Mouse (Mus musculus): ENCODE data around the gene Rpl24. TPM values are rescaled to one million over a fixed set of nuclear protein-coding genes. Genes with fewer than 3 reads are reported as not detected.

The Rpl24 gene
- 404 and 411 TPM in 2 replicates for polyA plus RNA-seq (2015; fragmentation: Nextera tagmentation; extraction: Ambion mirVana)

- H3K9ac ChIP-seq (ENCODE audit: low read depth, low read length) = peak within 1 kb of the TSS; percentile 89
- H3K4me1 ChIP-seq (ENCODE audit: control insufficient read depth, insufficient read depth, low read depth, low read length) = peaks cover 11% of the 10 kb centered on the region
- H3K9me3 ChIP-seq (ENCODE audit: control insufficient read depth, low read length) = no peaks in the 10 kb centered on the region
- H3K27ac ChIP-seq (ENCODE audit: low read depth, low read length) = peak within 1 kb of the TSS; percentile 84
- no peaks in the 10 kb centered on the region for H3K27me3 ChIP-seq (replicated peaks; ENCODE audit: control insufficient read depth, insufficient read depth, low read length)
- peak within 1 kb of the TSS; percentile 61 for H3K4me3 ChIP-seq (ENCODE audit: low read length)
- ATAC-seq = peak; percentile 95
- peak within 1 kb of the TSS; percentile 66 for H3K4me2 ChIP-seq (ENCODE audit: low read length)
- WGBS = under 1% methylated on average over 42 of the region's 42 CpGs
- peaks cover 12% of the 10 kb centered on the region for H3K36me3 ChIP-seq (ENCODE audit: control insufficient read depth, insufficient read depth, low read length)
Measured at GRCm38 (mm10) chr16:55966212-55966871, at the start of gene Rpl24. Gene Rpl24, plus strand, starts transcription at chr16:55966275.

- H3K4me1 ChIP-seq (ENCODE audit: control insufficient read depth, insufficient read depth, low read depth, low read length) = no peaks in the 10 kb centered on the region
- H3K27ac ChIP-seq (ENCODE audit: low read depth, low read length) = no peak overlapping the region
- H3K4me2 ChIP-seq (ENCODE audit: low read length) = no peak overlapping the region
- peaks cover 16% of the 10 kb centered on the region for H3K36me3 ChIP-seq (ENCODE audit: control insufficient read depth, insufficient read depth, low read length)
- H3K27me3 ChIP-seq (replicated peaks; ENCODE audit: control insufficient read depth, insufficient read depth, low read length) = no peaks in the 10 kb centered on the region
- H3K4me3 ChIP-seq (ENCODE audit: low read length) = no peak overlapping the region
- no peaks in the 10 kb centered on the region for H3K9me3 ChIP-seq (ENCODE audit: control insufficient read depth, low read length)
- no peak for ATAC-seq
- WGBS = 91% methylated on average over 10 of the region's 10 CpGs
- no peak overlapping the region for H3K9ac ChIP-seq (ENCODE audit: low read depth, low read length)
Measured at GRCm38 (mm10) chr16:55922079-55922478, 44.0 kb upstream of the Rpl24 start.

- no peak for ATAC-seq
- H3K36me3 ChIP-seq (ENCODE audit: control insufficient read depth, insufficient read depth, low read length) = peaks cover 9% of the 10 kb centered on the region
Measured at GRCm38 (mm10) chr16:55924010-55924409, 42.1 kb upstream of the Rpl24 start.

GRCm38 (mm10) chr16:55933681-55934343 is 32.3 kb upstream of the Rpl24 start:
- Histone ChIP-seq H3K4me1 (ENCODE audit: control insufficient read depth, insufficient read depth, low read depth, low read length) (no peaks in the 10 kb centered on the region), H3K36me3 (ENCODE audit: control insufficient read depth, insufficient read depth, low read length) (0 out of 2 replicates have a peak, but pooled peaks cover 3% of the 10 kb centered on the region), H3K4me3 (ENCODE audit: low read length) (peak overlapping the region; percentile 75), H3K4me2 (ENCODE audit: low read length) (peak overlapping the region; percentile 83), H3K9ac (ENCODE audit: low read depth, low read length) (peak overlapping the region; percentile 75), H3K27ac (ENCODE audit: low read depth, low read length) (peak overlapping the region; percentile 60), H3K27me3 (replicated peaks; ENCODE audit: control insufficient read depth, insufficient read depth, low read length) (no peaks in the 10 kb centered on the region), H3K9me3 (ENCODE audit: control insufficient read depth, low read length) (no peaks in the 10 kb centered on the region)
- ATAC-seq = peak; percentile 55
- WGBS = under 1% methylated on average over 32 of the region's 32 CpGs

More at GRCm38 (mm10) chr16:55924010-55924409, 42.1 kb upstream of the Rpl24 start:
- H3K27me3 ChIP-seq (replicated peaks; ENCODE audit: control insufficient read depth, insufficient read depth, low read length) = no peaks in the 10 kb centered on the region
- no peak overlapping the region for H3K27ac ChIP-seq (ENCODE audit: low read depth, low read length)
- H3K4me3 ChIP-seq (ENCODE audit: low read length) = no peak overlapping the region
- H3K4me2 ChIP-seq (ENCODE audit: low read length) = no peak overlapping the region
- H3K9me3 ChIP-seq (ENCODE audit: control insufficient read depth, low read length) = no peaks in the 10 kb centered on the region
- H3K4me1 ChIP-seq (ENCODE audit: control insufficient read depth, insufficient read depth, low read depth, low read length) = no peaks in the 10 kb centered on the region
- 92% methylated on average over 4 of the region's 4 CpGs for WGBS
- no peak overlapping the region for H3K9ac ChIP-seq (ENCODE audit: low read depth, low read length)

GRCm38 (mm10) chr16:55934453-55935037 is 31.5 kb upstream of the Rpl24 start, which contains the start of gene Cep97:
Gene Cep97, minus strand, starts transcription at chr16:55934855.
- peak; percentile 99 for ATAC-seq
- WGBS = 0% methylated on average over 24 of the region's 24 CpGs
- no peaks in the 10 kb centered on the region for H3K27me3 ChIP-seq (replicated peaks; ENCODE audit: control insufficient read depth, insufficient read depth, low read length)
- H3K4me2 ChIP-seq (ENCODE audit: low read length) = peak within 1 kb of the TSS; percentile 83
- no peaks in the 10 kb centered on the region for H3K36me3 ChIP-seq (ENCODE audit: control insufficient read depth, insufficient read depth, low read length)
- H3K4me1 ChIP-seq (ENCODE audit: control insufficient read depth, insufficient read depth, low read depth, low read length) = no peaks in the 10 kb centered on the region
- H3K9me3 ChIP-seq (ENCODE audit: control insufficient read depth, low read length) = no peaks in the 10 kb centered on the region
- H3K4me3 ChIP-seq (ENCODE audit: low read length) = peak within 1 kb of the TSS; percentile 75
- H3K27ac ChIP-seq (ENCODE audit: low read depth, low read length) = peak within 1 kb of the TSS; percentile 60
- H3K9ac ChIP-seq (ENCODE audit: low read depth, low read length) = peak within 1 kb of the TSS; percentile 75

GRCm38 (mm10) chr16:55938761-55939160 is 27.3 kb upstream of the Rpl24 start:
- Histone ChIP-seq H3K4me3 (ENCODE audit: low read length) (no peak overlapping the region), H3K36me3 (ENCODE audit: control insufficient read depth, insufficient read depth, low read length) (no peaks in the 10 kb centered on the region), H3K4me2 (ENCODE audit: low read length) (no peak overlapping the region), H3K27me3 (replicated peaks; ENCODE audit: control insufficient read depth, insufficient read depth, low read length) (no peaks in the 10 kb centered on the region), H3K9me3 (ENCODE audit: control insufficient read depth, low read length) (no peaks in the 10 kb centered on the region), H3K27ac (ENCODE audit: low read depth, low read length) (no peak overlapping the region), H3K4me1 (ENCODE audit: control insufficient read depth, insufficient read depth, low read depth, low read length) (no peaks in the 10 kb centered on the region), H3K9ac (ENCODE audit: low read depth, low read length) (no peak overlapping the region)
- 90% methylated on average over 4 of the region's 4 CpGs for WGBS
- ATAC-seq = no peak

- Histone ChIP-seq H3K4me2 (ENCODE audit: low read length) (no peak overlapping the region), H3K36me3 (ENCODE audit: control insufficient read depth, insufficient read depth, low read length) (no peaks in the 10 kb centered on the region), H3K27me3 (replicated peaks; ENCODE audit: control insufficient read depth, insufficient read depth, low read length) (no peaks in the 10 kb centered on the region), H3K4me3 (ENCODE audit: low read length) (no peak overlapping the region), H3K4me1 (ENCODE audit: control insufficient read depth, insufficient read depth, low read depth, low read length) (no peaks in the 10 kb centered on the region), H3K9me3 (ENCODE audit: control insufficient read depth, low read length) (no peaks in the 10 kb centered on the region), H3K9ac (ENCODE audit: low read depth, low read length) (no peak overlapping the region), H3K27ac (ENCODE audit: low read depth, low read length) (no peak overlapping the region)
- WGBS = 92% methylated on average over 6 of the region's 6 CpGs
- ATAC-seq = no peak
Measured at GRCm38 (mm10) chr16:55939703-55940102, 26.4 kb upstream of the Rpl24 start.

- H3K4me1 ChIP-seq (ENCODE audit: control insufficient read depth, insufficient read depth, low read depth, low read length) = no peaks in the 10 kb centered on the region
- no peak overlapping the region for H3K9ac ChIP-seq (ENCODE audit: low read depth, low read length)
- ATAC-seq = no peak
- H3K27ac ChIP-seq (ENCODE audit: low read depth, low read length) = no peak overlapping the region
- no peaks in the 10 kb centered on the region for H3K27me3 ChIP-seq (replicated peaks; ENCODE audit: control insufficient read depth, insufficient read depth, low read length)
- no peak overlapping the region for H3K4me2 ChIP-seq (ENCODE audit: low read length)
- WGBS = 92% methylated on average over 4 of the region's 4 CpGs
- no peaks in the 10 kb centered on the region for H3K9me3 ChIP-seq (ENCODE audit: control insufficient read depth, low read length)
- H3K4me3 ChIP-seq (ENCODE audit: low read length) = no peak overlapping the region
- H3K36me3 ChIP-seq (ENCODE audit: control insufficient read depth, insufficient read depth, low read length) = no peaks in the 10 kb centered on the region
Measured at GRCm38 (mm10) chr16:55940781-55941180, 25.3 kb upstream of the Rpl24 start.

- Histone ChIP-seq H3K27ac (ENCODE audit: low read depth, low read length) (no peak overlapping the region), H3K9me3 (ENCODE audit: control insufficient read depth, low read length) (no peaks in the 10 kb centered on the region), H3K9ac (ENCODE audit: low read depth, low read length) (no peak overlapping the region), H3K36me3 (ENCODE audit: control insufficient read depth, insufficient read depth, low read length) (no peaks in the 10 kb centered on the region), H3K4me2 (ENCODE audit: low read length) (no peak overlapping the region), H3K4me3 (ENCODE audit: low read length) (no peak overlapping the region), H3K4me1 (ENCODE audit: control insufficient read depth, insufficient read depth, low read depth, low read length) (no peaks in the 10 kb centered on the region), H3K27me3 (replicated peaks; ENCODE audit: control insufficient read depth, insufficient read depth, low read length) (no peaks in the 10 kb centered on the region)
- no peak for ATAC-seq
- WGBS = 80% methylated on average over 3 of the region's 3 CpGs
Measured at GRCm38 (mm10) chr16:55947266-55947665, 18.8 kb upstream of the Rpl24 start.
